Mouse (Mus musculus) cerebellum, adult 8-10 months (tissue): ENCODE measurements at regions not wholly inside any gene's neighbourhood (a gene's known extent, or its start where the extent isn't known, plus 50 kb on each side); places are given as distances from the start of the nearest gene placed in this dataset.
"Not testable (repeated sequence)": the region's sequence is repeated elsewhere in the genome, so short reads cannot be mapped to it uniquely, and the experiment has no call there.

Experiments used
- DNase-seq: peaks from one replicate; pipeline ENCODE4 v3.0.0; 2022

GRCm38 (mm10) chr6:4149663-4150062 lies 62.9 kb upstream of the Bet1 start:
- no peak for DNase-seq

DNA sequence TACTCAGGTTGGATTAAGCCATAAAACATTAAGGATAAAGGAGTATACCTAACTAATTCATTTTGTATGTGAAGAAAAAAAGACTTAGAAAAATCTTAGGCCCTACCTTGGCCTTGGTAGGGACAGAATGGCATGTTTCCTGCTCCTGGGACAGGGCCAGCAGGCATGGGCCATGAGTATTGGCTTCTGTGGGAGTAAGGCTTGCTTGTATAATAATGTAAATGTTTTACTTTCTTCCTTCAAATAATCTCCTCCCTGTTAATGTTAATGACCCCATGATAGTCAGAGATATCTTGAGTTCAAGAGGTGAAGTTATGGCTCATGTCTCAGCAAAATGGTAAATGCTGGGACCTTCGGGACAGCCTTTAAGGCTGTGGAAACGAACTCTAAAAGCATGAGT lies 71.5 kb upstream of the Bet1 start:
- DNase-seq, result no peak

- DNase-seq, result no peak
These were observed 77.0 kb upstream of the Bet1 start for GRCm38 (mm10) chr6:4163733-4164132.

DNA sequence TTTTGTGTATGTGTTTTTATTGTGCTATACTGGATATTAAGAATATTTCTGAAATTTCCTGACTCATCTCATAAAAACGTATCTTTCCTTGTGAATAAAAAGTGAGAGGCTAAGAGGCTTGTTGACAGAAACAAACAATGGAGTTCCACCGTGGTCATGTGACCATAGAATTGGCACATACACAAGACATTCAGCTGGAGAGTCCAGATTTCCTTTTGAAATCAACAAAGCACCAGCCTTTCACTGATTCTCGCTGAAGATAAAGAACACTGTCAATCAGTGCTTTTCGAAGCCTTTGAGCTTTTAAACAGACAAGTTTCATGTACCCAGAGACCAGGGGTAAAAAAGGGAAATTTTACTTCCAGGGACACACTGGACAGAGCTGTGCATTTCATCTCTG lies 80.3 kb upstream of the Bet1 start:
- DNase-seq, result no peak

- no peak for DNase-seq
These were observed 81.0 kb upstream of the Bet1 start for GRCm38 (mm10) chr6:4167757-4168156.

DNA sequence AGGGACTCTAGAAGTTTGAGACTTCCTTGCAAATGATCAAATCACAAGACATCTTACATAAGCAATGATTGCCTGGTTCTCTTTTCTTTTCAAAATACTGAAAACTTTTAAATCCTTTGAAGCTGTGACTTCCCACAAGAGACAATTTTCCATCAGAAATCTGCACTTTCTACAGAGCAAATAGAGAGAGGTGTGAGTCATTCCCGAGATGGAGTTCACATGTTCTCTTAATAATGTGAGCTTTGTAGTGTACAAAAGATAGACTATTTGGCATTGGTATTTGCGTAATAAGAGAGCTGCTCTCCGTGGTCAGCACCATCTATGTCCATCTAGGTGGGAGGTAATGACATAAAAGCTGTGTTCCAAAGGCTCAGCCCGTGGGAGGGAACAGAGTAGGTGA lies 84.8 kb upstream of the Bet1 start:
- DNase-seq, result no peak

- no peak for DNase-seq
These were observed 100.9 kb upstream of the Bet1 start for GRCm38 (mm10) chr6:4187683-4188082.

DNA sequence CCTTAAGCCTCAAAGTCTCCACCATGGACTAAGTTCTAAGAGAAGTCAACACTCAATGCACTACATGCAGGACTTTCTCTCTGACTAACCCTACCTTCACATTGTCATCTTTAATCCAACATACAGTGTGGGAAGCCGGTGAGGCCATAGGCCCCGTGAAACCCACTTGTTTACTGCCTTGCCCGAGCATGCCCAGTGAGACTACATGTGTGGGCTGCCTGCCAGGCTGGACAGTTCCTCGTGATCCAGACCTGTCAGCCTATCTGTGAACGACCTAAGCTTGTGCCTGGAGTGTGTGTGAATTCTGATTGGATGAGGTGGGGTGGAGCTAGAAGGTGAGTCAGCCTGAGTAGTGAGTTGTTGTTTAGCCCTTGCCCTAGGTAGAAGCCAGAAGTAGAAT lies 104.2 kb upstream of the Bet1 start:
- DNase-seq, result not testable (repeated sequence)

DNA sequence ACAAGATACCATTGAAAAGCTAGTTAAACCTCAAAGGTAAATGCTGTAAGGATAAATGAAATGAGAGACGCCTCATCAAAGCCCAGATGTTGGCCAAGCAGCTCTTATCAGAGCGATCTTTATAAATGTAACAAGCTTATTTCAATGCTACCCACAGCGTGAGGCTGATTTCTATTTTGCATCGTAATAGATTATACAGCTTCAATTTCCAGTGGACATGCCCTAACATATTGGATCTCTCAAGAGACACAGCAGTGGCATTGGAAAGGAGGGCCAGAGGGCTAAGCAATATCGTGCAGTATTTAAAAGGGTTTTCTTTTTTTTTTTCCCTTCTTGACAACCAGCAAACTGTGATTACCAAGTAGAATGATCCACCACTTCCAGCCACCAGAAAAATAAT lies 106.5 kb upstream of the Bet1 start:
- DNase-seq, result no peak

GRCm38 (mm10) chr6:4201176-4201575 lies 114.4 kb upstream of the Bet1 start:
- DNase-seq, result no peak

DNA sequence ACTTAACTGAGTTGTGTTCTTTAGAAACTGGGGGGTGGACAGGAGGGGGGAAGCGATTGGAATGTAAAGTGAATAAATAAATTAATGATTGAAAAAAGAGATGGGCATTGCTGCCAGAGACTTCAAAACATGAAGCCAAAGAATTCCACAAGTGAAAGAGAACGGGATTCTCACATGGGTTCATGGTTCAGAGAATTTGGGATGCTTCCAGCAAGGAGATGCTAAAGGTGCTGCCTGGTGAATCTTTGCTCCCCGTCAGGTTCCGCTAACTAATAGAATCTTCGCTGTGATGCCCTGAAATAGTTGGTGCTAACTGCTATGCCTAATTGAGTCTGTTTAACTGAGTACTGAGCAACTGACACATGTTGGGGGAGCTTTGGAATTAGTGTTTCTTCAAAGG lies 118.9 kb upstream of the Bet1 start:
- DNase-seq, result no peak

GRCm38 (mm10) chr6:4245265-4246112 lies 158.7 kb upstream of the Bet1 start:
- DNase-seq, result no peak

DNA sequence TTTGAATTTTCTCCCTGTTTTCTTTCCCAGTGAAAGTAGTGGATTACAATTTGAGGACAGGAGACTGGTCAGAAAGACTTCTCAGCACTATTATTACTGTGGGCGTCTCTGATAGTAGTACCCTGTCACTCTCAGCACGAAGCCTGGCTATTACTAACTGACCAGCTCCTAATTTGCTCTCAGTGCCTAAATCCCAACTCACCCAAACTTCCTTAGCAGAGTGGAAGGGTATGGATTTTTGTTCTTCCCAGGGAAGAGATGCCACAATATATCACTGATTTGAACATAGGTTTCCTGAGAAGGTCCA lies 159.3 kb upstream of the Bet1 start:
- no peak for DNase-seq

DNA sequence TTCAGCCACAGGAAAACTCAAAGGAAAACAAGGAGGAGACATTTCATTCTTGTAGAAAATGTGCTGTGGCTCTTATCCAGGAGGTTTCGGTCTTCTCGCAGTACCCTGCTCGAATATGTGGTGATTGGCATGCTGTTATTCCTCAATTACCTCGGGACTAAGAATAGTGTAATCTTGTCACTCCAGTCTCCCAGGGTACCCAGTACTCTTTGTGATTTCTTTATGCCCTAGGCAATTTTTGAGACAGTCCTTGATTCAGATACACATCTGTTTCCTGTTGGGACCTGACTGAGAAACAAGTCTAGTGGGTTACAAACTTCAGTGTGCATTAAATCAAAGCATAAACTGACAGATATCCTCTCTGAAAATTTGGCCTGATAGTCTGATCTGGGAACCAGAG lies 189.8 kb upstream of the Bet1 start:
- no peak for DNase-seq

DNA sequence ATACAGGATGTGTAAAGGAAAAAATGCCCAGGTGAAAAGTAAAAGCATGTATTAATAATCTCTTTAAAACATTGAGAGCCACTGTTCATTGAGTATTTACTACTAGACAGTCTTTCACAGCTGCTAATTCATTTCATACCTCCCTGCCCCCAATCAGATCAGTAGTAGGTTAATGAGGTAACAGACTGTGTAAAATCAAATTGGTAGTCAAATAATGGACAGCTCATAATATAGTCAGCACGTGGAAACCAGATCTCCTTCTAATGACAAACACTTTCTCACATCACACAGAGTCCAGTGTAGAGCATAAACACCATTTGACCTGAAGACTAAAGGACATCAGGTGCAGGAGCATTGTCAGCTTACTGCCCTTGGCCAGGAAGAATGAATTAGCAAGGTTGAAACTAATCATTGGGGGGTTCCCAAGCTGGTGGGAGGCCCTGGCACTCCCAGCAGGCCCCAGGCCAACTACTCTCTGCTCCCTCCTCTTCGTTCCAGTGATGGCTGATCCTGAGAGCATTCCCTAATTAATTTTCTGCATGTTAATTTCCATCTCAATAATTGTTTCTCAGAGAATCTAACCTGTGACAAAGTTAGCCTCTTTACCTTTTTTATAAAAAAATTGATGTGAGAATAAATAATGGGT lies 190.6 kb upstream of the Bet1 start:
- no peak for DNase-seq

DNA sequence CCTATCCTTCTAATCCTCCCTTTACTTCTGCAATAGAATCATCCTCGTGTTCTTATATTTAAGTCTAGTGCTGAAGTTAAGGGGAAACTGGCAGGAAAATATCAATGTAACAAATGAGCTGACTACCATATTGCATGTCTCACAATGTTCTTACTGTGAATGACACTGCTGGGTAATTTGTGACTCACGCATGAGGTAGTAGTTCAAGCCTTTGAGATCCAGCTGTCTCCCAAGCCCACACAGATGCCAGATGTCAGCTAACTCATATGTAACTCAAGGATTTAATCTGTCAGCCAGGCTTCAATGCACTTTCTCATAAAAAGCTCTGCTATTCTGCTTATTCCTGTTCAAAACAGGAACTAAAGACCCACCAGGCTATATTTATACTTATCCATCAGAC lies 204.6 kb upstream of the Bet1 start:
- DNase-seq, result no peak

DNA sequence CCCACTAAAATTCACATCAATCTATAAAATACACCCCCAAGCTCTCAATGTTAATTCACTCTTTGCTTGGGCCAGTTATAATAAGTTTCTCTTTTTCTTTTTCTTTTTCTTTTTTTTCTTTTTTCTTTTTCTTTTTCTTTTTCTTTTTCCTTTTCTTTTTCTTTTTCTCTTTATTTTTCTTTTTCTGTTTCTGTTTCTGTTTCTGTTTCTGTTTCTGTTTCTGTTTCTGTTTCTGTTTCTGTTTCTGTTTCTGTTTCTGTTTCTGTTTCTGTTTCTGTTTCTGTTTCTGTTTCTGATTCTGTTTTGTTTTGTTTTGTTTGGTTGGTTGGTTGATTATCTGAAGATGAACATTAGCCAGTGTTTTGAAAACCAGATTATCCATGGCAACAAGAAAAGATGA lies 201.2 kb upstream of the Col1a2 start:
- not testable (repeated sequence) for DNase-seq

- no peak for DNase-seq
These were observed 154.7 kb upstream of the Col1a2 start for GRCm38 (mm10) chr6:4349953-4350352.

- DNase-seq, result no peak
These were observed 142.4 kb upstream of the Col1a2 start for GRCm38 (mm10) chr6:4362220-4362619.

- DNase-seq, result no peak
These were observed 129.1 kb upstream of the Col1a2 start for GRCm38 (mm10) chr6:4375465-4376037.

- no peak for DNase-seq
These were observed 107.8 kb upstream of the Col1a2 start for GRCm38 (mm10) chr6:4396808-4397207.

GRCm38 (mm10) chr6:4397695-4398598 lies 106.7 kb upstream of the Col1a2 start:
- no peak for DNase-seq

DNA sequence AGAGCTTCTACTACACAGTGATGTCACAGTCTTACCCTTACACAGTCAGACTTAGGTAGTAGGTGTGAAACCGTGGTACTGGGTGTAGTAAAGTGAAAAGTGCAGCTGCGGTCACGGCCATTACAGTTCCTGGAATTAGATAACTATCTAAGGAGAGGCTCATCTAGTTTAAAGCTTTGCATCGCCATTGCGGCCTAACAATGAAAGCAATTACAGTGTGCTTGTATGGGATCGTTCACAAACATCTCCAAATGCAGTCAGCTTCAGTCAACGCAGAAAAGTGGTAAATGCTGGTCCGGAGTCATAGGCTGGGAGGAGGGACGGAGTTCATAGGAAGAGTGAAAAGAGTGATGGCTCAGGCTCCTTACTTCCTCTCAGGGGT lies 106.0 kb upstream of the Col1a2 start:
- DNase-seq, result no peak
